Mouse (Mus musculus): ENCODE results near the gene Dip2a.

Gene Dip2a

DNA sequence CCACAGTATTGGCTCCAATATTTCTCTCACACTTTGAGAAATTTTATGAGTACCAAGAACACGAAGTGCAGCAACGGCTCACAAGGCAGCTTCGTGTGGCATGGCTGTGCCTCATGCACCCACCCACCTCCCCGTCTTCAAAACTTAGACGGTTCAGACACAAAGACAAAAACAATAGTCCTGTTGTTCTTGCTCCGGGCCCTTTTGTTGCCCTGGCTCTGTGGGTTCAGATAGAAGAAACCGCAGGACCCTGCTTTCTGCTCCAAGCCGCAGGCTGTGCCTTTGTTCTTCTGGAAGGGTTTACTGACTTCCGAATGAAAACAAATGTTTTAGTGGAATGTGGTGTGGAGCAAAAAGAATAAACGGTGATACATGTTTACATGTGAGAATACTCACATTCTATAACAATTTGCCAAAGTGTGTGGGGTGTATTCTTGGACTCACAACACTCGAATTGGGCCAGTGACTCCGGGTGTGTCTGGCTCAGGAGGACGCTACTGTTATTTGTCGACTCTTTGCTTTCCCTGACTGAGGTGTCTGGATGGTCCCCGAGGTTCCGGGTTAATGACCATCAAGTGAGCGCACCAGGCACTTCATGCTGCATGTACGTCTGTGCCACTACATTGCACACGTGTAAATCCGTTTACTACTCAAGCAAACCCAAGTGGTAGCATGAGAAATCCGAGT, 97.0 kb downstream of the Dip2a start:
- no peak for ATAC-seq (ENCODE audit: low TSS enrichment)

DNA sequence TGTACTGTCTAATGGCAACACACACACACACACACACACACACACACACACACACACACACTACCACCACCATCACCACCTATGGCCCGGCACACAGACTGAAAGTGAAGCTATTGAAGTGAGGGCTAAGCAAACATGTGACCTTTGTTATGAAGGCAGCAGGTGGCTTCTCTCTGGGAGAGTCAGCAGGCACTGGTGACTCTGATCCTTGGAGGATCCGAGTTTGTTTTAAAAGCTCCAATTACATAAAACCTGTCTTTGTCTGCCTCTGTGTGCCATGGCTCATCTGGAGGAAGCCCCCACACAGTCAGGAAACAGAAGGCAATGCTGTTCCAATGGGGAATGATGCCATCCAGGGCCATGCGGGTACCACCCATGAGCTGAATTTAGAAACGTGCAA, 98.5 kb downstream of the Dip2a start:
- no peak for ATAC-seq (ENCODE audit: low TSS enrichment)

DNA sequence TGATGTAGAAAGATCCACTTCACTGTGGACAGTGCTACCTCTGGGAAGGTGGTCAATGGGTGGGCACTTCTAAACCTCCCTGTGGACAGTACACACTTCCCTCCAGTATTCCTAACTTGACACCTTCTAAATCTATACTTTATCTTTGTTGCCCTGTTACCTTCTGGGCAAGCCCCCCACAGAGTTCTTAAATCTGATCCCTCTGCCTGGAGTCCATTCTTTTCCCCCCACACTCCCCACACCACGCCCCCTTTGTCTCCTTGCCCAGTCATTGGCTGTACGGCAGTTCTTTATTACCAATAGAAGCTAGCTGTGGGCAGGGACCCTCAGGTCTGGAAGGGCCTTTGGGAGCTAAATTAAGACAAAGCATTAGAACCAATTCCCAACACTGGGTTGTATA, 100.0 kb downstream of the Dip2a start:
- no peak for ATAC-seq (ENCODE audit: low TSS enrichment)

DNA sequence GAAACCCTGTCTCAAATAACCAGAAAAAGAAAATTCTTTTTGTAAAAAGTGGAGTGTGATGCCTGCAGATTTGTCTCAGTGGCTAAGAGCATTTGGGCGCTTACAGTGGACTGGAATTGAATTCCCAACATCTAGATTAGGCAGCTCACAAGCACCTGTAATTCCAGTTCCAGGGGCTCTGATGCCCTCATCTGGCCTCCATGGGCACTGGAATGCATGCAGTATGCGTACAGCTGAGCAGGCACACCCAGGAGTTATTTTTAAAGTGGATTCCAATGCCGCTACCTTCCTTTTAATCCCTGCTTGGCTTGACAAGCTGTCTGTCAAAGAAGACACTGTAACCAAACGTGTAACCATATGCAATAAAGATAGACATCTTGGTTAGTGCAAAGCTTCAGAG, 105.7 kb downstream of the Dip2a start:
- ATAC-seq (ENCODE audit: low TSS enrichment) = no peak

DNA sequence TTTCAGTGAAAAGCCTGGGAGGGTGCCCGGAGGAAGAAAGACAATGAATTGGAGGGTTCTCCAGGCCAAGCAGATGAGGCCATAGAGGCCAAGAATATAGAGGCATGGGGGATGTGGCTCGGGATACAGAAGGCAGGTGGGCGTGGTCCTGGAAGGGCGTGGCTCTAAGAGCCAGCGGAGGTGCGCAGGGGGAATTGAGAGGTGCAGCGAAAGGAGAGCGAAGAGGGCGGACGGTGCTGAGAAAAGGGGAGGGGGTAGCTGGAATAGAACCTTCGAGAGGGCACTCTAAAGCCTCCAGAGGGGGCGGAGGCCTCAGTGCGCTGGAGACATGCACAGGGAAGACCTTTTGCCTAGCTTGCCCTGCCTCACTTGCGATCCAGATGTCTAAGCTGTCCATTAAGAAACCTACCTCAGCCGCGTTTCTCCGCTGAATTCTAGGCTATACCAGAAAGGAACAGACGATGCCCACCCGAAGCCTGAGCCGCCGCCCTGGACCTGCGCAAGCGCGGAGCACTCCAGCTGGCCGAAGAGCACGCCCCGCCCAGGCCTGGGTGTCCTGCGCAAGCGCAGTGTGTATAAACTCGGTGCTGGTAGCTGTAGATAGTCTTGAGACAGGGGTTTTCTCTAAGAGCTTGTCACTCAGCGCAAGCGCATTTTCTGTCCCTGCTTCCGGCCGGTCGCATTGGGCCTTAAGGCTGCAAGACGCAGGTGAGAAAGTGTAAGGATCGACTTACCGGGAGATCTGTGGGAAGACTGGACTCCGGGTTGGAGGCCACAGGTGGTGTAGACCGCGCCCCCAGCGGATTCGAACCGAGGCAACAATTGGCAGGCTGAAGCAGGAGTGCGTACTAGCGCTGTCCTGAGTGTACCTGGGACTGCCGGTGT, 107.5 kb downstream of the Dip2a start, which contains the start of gene Prmt2:
Gene Prmt2, minus strand, starts transcription at position 525 of the 885 bp plus-strand sequence.
- peak; percentile 99 for ATAC-seq (ENCODE audit: low TSS enrichment)

DNA sequence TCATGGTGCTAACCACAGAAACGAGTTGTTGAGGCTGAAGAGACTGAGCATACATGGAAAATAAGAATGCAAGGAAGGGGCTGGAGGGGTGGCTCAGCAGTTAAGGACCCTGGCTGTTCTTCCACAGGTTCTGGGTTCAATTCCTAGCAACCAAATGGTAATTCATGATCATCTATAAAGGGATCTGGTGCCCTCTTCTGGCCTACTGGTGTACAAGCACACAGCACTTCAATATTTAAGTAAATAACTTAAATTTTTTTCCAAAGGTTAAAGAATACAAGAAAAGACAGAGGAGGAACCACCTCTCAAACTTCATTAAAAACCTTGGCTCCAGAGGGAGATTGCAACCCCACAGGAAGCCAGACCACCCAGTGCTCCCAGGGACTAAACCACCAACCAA, 115.5 kb downstream of the Dip2a start:
- ATAC-seq (ENCODE audit: low TSS enrichment) = no peak

DNA sequence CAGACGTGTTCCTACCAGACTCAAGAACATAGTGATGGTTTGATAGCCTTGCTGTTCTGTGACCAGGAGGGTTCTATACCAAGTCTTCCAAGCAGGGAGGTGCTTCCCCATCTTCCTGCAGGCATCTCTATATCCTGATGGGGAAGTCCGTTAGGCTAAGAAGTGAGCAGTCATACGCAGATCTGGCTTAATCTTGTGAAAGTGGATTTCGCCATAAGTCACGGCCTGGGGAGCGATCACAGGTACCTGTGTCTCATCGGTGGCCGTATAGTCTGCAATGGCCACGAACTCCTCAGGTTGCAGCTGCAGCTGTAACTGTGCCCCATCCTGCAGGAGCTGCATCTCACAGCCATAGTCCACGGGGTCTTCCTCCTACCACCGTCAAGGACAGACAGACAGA, 119.1 kb downstream of the Dip2a start:
- ATAC-seq (ENCODE audit: low TSS enrichment) = no peak

DNA sequence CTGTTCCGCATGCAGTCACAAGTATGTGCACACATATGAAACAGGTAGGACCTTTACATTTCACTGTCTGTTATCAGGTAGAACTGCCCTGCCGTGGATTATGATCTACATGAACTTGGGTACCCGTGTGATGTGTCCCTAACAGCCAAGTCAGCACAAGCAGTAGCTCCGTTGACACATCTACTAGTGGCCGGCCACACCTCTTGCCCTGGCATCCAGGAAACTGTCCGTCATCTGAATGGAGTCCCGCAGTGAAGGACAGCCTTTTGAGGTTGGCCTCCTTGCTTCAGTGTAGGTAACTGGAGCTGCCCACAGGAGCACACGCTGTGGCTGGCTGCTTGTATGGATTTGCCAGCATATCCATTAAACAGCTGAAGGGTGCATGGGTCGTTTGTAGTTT, 126.9 kb downstream of the Dip2a start:
- no peak for ATAC-seq (ENCODE audit: low TSS enrichment)

DNA sequence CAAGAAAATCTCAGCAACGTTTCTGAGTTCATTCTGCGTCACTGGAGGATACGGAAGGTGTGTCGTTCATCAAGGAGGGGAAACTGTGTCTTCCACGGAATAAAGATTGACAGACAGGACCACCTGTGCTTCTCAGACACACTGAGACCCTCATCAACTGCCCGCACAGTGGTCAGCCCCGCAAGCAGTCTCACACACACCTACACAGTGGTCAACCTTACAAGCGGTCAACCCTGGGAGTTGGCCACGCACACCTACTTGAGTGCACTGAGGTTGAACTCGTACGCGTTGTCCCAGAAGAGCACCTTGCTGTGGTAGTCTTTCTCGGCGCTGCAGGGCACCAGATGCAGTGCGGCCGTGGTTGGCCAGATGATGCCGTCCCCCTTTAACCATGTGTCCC, 128.0 kb downstream of the Dip2a start:
- ATAC-seq (ENCODE audit: low TSS enrichment) = no peak

DNA sequence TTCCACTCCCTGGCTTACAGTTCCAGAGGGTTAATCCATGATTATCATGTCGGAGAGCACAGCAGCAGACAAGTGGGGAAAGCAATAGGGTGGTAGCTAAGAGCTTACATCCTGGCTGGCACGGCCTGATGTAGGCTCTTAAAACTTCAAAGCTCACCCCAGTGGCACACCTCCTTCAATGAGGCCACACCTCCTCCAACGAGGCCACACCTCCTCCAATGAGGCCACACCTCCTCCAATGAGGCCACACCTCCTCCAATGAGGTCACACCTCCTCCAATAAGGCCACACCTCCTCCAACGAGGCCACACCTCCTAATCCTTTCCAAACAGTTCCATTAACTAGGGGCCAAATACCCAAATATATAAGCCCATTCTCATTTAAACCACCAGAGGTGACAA, 130.9 kb downstream of the Dip2a start:
- ATAC-seq (ENCODE audit: low TSS enrichment) = no peak

DNA sequence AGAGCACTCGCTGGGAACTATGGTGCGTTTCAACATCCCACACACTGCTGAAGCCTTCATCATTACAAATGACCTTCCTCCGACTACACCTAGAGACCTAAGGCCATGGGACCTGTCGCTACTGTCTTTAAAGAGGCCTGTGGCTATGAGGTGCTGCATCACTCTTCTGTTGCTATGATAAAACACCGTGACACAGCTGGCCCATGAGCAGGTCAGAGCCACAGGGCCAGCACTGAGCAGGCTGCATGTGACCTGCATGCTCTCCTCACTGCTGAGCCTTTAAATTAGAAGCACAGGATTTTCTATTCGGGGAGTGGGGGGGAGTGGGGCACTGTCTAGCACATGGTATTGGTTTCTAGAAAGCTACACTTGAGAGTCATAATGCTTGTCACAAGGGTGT, 133.0 kb downstream of the Dip2a start:
- no peak for ATAC-seq (ENCODE audit: low TSS enrichment)

DNA sequence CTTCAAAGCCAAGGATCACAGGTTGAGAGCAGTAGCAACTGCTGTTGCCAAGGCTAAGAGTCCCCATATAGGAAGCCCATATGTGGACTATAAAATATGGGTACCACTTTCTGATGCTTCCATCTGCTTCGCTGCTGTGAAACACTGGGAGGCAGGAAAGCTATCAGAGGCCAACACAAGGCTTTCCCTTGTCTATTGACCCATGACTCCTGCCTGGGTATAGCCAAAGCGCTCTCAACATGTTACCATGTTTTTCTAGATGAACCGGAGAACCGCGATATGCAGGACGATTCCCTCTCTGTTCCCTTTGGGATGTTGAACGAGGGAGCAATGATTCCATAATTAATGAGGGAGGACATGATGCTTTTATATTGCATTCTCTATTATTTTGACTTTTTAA, 134.3 kb downstream of the Dip2a start:
- no peak for ATAC-seq (ENCODE audit: low TSS enrichment)
